Mouse (Mus musculus) midbrain, embryonic 14.5 days (tissue): Measurements from ENCODE around the gene Vmn1r215. TPM values are rescaled to one million over a fixed set of nuclear protein-coding genes. Genes with fewer than 3 reads are reported as not detected.

Experiments used
- polyA plus RNA-seq: library from polyadenylated mRNA; unstranded; fragments of >200 nt; fragmentation: Nextera tagmentation; extraction: Ambion mirVana; gene quantifications from 2 replicates; pipeline ENCODE4 v1.2.1, GENCODE M21; 2014

Vmn1r215 gene
- polyA plus RNA-seq, 1 experiment from 2014 or later: not detected

Other genes starting within 250 kb of the Vmn1r215 start
- not detected in 2 replicates for gene Vmn1r210, start 236.7 kb upstream of the Vmn1r215 start, polyA plus RNA-seq
- not detected in 2 replicates for gene Vmn1r211, start 210.5 kb upstream of the Vmn1r215 start, polyA plus RNA-seq
- not detected in 2 replicates for gene Vmn1r212, start 183.8 kb upstream of the Vmn1r215 start, polyA plus RNA-seq
- gene Vmn1r213, start 60.4 kb upstream of the Vmn1r215 start, polyA plus RNA-seq: not detected in 2 replicates
- not detected in 2 replicates for gene Vmn1r214, start 37.6 kb upstream of the Vmn1r215 start, polyA plus RNA-seq
- not detected in 2 replicates for gene Vmn1r217, start 50.2 kb downstream of the Vmn1r215 start, polyA plus RNA-seq
- gene Vmn1r218, start 65.1 kb downstream of the Vmn1r215 start, polyA plus RNA-seq: not detected in 2 replicates
- not detected in 2 replicates for gene Vmn1r219, start 91.3 kb downstream of the Vmn1r215 start, polyA plus RNA-seq
- gene Vmn1r220, start 120.0 kb downstream of the Vmn1r215 start, polyA plus RNA-seq: not detected in 2 replicates
- gene Vmn1r221, start 146.1 kb downstream of the Vmn1r215 start, polyA plus RNA-seq: not detected in 2 replicates
- not detected in 2 replicates for gene Vmn1r222, start 167.9 kb downstream of the Vmn1r215 start, polyA plus RNA-seq
- gene Vmn1r223, start 179.1 kb downstream of the Vmn1r215 start, polyA plus RNA-seq: not detected in 2 replicates